Mouse (Mus musculus) lung, postnatal 0 days (tissue): ENCODE data around the gene Zeb2.

Source experiments
- CTCF ChIP-seq: IDR thresholded peaks from 2 replicates; pipeline ENCODE4 v1.5.1; 2016; ENCODE audit warnings: antibody characterized with exemption, mild to moderate bottlenecking
- EP300 ChIP-seq: IDR thresholded peaks from 2 replicates; pipeline ENCODE4 v1.6.1; 2016; ENCODE audit warnings: antibody characterized with exemption, mild to moderate bottlenecking, control low read depth

- TF ChIP-seq CTCF (no peak), EP300 (no peak)
These were observed 55.1 kb downstream of the Zeb2 start for GRCm38 (mm10) chr2:45062136-45062535.
